Mouse (Mus musculus) urinary bladder, postnatal 14 days (tissue): ENCODE data around the gene Tph1.

Experiments
- DNase-seq: peaks from one replicate; pipeline ENCODE4 v3.0.0; 2021; ENCODE audit warnings: low spot score

Gene Tph1

DNA sequence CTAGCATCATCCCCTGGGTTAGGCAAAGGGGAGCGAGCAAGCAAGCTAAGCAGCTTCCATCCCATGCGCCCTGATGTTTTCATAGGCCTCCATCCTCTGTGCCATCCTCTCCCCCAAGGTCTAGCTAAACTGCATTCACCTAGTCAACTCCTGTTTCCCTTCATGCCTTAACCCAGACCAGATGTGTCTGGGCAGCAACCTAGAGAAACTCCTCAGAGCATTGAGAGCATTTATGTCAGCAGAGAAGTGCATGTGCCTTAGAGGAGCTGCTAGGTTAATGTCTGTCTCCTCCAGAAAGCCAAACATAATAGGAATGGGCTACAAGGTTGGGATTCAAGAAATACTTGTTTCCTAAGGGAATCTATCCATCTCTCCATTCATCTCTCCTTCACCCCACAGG, 75.3 kb downstream of the Tph1 start:
- DNase-seq: no peak
